Mouse (Mus musculus) left cerebral cortex, adult 9 months (tissue): ENCODE measurements around the gene Nudt5.
A peak's percentile ranks its signal among the peaks of the same experiment; 100 is the strongest.

Experiments used
- DNase-seq, 2 experiments: peaks; one replicate each; pipeline ENCODE4 v3.0.0; 2022; ENCODE audit warnings: low spot score in 2 of 2

Nudt5 gene

GRCm38 (mm10) chr2:5867681-5868080 is 22.9 kb downstream of the Nudt5 start:
- no peak for DNase-seq

DNA sequence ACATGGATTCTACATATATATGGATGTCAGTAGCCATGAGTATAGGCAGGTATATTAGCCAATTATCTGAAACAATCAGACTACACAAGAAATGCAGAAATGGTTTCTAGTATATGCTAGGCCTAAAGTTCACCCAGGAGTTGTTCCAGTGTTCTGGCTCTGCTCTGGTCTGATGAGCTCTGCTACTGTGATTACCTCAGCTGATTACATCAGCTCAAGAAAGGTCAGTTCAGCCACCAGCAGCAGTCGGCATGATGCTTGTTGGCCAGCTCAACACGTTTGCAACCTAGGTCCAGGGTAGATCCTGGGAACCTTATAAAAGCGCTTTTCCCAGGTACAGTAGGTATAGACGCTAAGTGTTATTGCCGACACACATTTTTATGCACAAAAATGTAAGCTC is 24.9 kb downstream of the Nudt5 start:
- DNase-seq: no peak

DNA sequence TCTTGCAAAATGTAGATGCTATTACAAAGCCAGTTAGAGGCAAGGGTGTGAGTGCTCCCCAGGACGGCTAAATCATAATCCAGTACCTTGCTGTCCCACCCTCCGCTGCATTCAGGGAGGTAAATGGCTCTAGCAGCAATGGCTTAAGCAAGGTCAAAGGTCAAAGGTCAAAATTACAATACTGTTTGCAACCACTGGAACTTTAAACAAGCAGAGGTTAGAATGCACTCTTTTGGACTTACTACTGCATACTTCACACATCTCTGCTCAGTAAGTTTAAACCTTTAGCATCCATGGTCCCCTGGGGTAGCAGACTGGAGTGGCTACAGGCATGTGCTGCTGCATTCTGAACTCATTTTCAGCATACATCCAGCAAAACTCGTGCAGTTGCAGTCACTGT is 32.6 kb downstream of the Nudt5 start:
- no peak for DNase-seq

DNA sequence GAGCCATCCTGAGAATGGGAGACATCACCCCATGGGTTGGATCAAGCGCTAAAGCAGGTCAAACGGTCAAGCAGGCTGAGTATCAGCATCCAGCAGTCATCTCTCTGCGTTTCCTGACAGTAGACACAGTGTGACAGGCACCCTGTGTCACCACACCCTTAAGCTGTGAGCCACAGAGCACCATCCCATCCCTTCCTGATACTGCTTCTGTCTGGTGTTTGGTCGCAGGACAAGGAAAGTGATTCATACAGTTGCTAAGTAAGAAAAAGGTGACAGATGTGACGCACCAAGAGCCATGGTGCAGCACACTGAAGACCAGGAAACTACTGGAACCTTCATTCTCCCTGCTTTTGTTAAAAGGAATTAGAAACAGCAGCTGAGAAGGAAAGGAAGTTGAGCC is 44.0 kb downstream of the Nudt5 start:
- no peak for DNase-seq

DNA sequence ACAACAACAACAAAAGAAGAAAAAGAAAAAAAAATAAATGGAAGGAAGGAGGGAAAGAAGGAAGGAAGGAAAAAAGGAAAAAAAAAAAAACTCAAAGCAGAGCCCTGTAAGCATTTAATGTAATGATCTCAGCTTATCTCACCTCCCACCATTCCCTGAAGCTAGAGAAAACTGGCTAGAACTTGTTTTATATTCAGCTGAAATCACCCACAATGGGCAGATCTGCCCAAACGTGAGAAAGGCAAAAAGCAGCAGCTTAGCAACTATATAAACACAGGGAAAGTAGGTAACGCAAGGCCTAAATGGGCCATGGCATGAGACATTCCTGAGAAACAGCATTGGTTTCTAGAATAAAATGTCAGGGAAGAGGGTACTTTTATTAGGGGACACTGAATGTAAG is 44.6 kb downstream of the Nudt5 start:
- peak; percentile 35 to 43 for DNase-seq

- no peak for DNase-seq
Observed at GRCm38 (mm10) chr2:5894296-5894695, 49.5 kb downstream of the Nudt5 start.

DNA sequence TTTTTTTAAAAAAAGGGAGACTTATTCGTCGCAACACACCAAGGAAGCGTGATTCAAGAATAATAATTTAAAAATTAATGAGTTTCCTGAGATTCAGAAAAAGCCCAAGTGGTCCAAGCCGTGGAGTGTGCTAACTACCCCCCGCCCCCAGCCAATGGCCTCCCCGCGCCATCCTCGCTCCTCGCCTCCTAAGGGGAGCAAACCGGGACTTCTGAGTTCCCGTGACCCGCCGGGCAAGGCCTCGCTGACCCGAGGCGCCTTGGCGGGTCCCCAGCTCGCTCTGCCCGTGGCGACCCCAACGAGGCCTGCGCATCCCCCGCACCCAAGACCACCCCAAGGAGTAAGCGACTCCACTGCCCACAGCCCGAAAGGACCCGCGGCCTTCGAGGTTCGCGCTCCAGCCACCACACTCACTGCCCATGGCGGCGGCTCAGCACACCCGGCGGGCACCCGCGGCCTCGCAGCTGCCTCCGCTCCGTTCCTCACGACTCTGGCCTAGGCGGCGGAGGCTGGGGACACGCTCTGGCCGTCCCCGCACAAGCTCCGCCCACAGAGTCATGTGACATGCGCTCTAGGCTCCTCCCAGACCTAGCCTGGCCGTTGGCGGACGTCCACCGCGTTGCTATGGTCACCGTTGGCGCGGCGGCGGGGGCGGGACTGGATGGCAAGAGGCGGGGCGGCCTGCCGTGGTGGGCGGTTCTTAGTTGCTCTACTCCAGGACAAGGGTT is 50.2 kb downstream of the Nudt5 start, which contains the start of gene Sec61a2:
Gene Sec61a2 (minus strand): TSS at position 590 of the 728 bp plus-strand sequence.
- peak; percentile 92 to 99 for DNase-seq

DNA sequence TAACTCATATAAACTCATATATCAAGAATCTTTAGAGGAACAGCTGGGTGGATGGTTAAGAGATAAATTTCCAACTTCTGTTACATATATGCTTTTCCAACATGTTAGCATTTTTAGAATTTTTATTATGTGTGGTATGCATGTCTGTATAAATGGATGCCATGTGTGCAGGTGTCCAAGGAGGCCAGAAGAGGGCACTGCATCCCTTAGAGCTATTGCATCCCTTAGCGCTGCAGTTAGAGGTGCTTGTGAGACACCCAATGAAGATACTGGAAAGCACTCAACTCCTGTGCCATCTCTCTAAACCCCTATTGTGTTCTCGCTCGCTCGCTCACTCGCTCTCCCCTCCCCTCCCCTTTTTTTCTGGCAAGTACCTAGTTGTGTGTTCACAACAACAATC is 55.3 kb downstream of the Nudt5 start:
- DNase-seq: no peak

DNA sequence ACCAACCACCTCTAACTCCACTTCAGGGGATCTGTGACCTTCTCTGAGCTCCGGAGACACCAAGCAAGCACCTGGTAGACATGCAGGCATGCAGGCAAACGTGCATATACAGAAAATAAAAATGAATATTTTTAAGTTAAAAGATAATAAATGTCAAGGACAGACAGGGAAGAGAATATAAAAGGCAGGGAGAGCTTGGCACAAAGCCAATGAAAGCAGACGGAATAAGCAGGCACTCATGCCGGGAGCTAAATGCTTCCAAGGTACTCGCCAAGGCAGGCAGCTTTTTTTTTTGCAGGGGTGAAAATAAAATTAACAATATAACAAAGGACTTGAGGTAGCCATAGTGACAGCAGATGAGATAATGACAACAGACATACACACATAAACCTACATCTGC is 61.3 kb downstream of the Nudt5 start:
- DNase-seq: peak in 1 of 2 experiments; percentile 48

DNA sequence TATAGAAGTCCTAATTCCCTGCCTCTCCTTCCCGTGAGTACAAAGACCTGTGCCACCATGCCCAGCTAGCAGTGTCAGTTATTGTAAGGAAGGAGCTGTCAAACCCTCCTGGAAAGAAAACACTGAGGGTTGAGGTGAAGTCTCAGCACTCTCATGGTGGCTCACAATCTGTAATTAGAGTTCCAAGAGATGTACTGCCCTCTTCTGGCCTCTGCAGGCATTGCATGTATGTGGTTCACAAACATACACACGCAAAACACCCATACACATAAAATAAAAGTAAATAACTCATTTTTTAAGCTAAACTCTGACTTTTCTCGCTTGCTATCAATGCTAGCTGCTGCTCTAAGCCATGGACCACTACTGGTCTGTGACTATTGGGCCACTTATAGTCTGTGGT is 61.8 kb downstream of the Nudt5 start:
- no peak for DNase-seq

GRCm38 (mm10) chr2:5911282-5911965 is 66.6 kb downstream of the Nudt5 start:
- DNase-seq: no peak
